Mouse (Mus musculus): ENCODE data around the gene Wfdc16. TPM values are rescaled to one million over a fixed set of nuclear protein-coding genes. Genes with fewer than 3 reads are reported as not detected.

The Wfdc16 gene
- not detected in 2 replicates for polyA plus RNA-seq (2011; ENCODE audit: insufficient read length, low read depth, missing spikeins)

GRCm38 (mm10) chr2:164638696-164639095 lies at the start of gene Wfdc16:
Wfdc16 (minus strand) TSS chr2:164638796.
- no peak within 1 kb of the TSS for H3K4me3 ChIP-seq (ENCODE audit: insufficient read depth, low read length)
- no peaks in the 10 kb centered on the region for H3K4me1 ChIP-seq (ENCODE audit: control insufficient read depth, insufficient read depth, low read length)
- no peak within 1 kb of the TSS for H3K27ac ChIP-seq (ENCODE audit: insufficient read depth, low read length)
- TF ChIP-seq POLR2A (IDR thresholded peaks at IDR 0.05; ENCODE audit: low read depth, low read length) (no peak), CTCF (IDR thresholded peaks at IDR 0.05; ENCODE audit: borderline replicate concordance, insufficient read depth, low read length) (no peak)

- Histone ChIP-seq H3K27ac (ENCODE audit: insufficient read depth, low read length) (no peak within 1 kb of the TSS), H3K4me3 (ENCODE audit: insufficient read depth, low read length) (no peak within 1 kb of the TSS), H3K4me1 (ENCODE audit: control insufficient read depth, insufficient read depth, low read length) (no peaks in the 10 kb centered on the region)
- TF ChIP-seq CTCF (IDR thresholded peaks at IDR 0.05; ENCODE audit: borderline replicate concordance, insufficient read depth, low read length) (no peak), POLR2A (IDR thresholded peaks at IDR 0.05; ENCODE audit: low read depth, low read length) (no peak)
These were observed 46.2 kb upstream of the Wfdc16 start, which contains the start of gene Wfdc13 for GRCm38 (mm10) chr2:164684807-164685206. Wfdc13 (plus strand) TSS chr2:164685107.

GRCm38 (mm10) chr2:164679906-164680305 lies 41.3 kb upstream of the Wfdc16 start:
- no peak for TF ChIP-seq POLR2A (IDR thresholded peaks at IDR 0.05; ENCODE audit: low read depth, low read length)
- Histone ChIP-seq H3K27ac (ENCODE audit: insufficient read depth, low read length) (no peak overlapping the region), H3K4me3 (ENCODE audit: insufficient read depth, low read length) (no peak overlapping the region), H3K4me1 (ENCODE audit: control insufficient read depth, insufficient read depth, low read length) (no peaks in the 10 kb centered on the region)

GRCm38 (mm10) chr2:164678848-164679625 lies 40.4 kb upstream of the Wfdc16 start:
- H3K27ac ChIP-seq (ENCODE audit: insufficient read depth, low read length) = no peak overlapping the region
- no peaks in the 10 kb centered on the region for H3K4me1 ChIP-seq (ENCODE audit: control insufficient read depth, insufficient read depth, low read length)
- peak; percentile 75 for TF ChIP-seq CTCF (IDR thresholded peaks at IDR 0.05; ENCODE audit: borderline replicate concordance, insufficient read depth, low read length)
- TF ChIP-seq POLR2A (IDR thresholded peaks at IDR 0.05; ENCODE audit: low read depth, low read length) = no peak
- H3K4me3 ChIP-seq (ENCODE audit: insufficient read depth, low read length) = no peak overlapping the region

GRCm38 (mm10) chr2:164676916-164677685 lies 38.5 kb upstream of the Wfdc16 start:
- no peaks in the 10 kb centered on the region for H3K4me1 ChIP-seq (ENCODE audit: control insufficient read depth, insufficient read depth, low read length)
- no peak overlapping the region for H3K4me3 ChIP-seq (ENCODE audit: insufficient read depth, low read length)
- TF ChIP-seq CTCF (IDR thresholded peaks at IDR 0.05; ENCODE audit: borderline replicate concordance, insufficient read depth, low read length) (no peak), POLR2A (IDR thresholded peaks at IDR 0.05; ENCODE audit: low read depth, low read length) (no peak)
- no peak overlapping the region for H3K27ac ChIP-seq (ENCODE audit: insufficient read depth, low read length)

- TF ChIP-seq POLR2A (IDR thresholded peaks at IDR 0.05; ENCODE audit: low read depth, low read length) (no peak), CTCF (IDR thresholded peaks at IDR 0.05; ENCODE audit: borderline replicate concordance, insufficient read depth, low read length) (no peak)
- H3K4me3 ChIP-seq (ENCODE audit: insufficient read depth, low read length) = no peak overlapping the region
- no peak overlapping the region for H3K27ac ChIP-seq (ENCODE audit: insufficient read depth, low read length)
These were observed 37.5 kb upstream of the Wfdc16 start for GRCm38 (mm10) chr2:164676103-164676502.

GRCm38 (mm10) chr2:164673987-164674386 lies 35.4 kb upstream of the Wfdc16 start, which contains the start of gene Wfdc11:
Wfdc11 (minus strand) TSS chr2:164674087.
- Histone ChIP-seq H3K4me1 (ENCODE audit: control insufficient read depth, insufficient read depth, low read length) (no peaks in the 10 kb centered on the region), H3K27ac (ENCODE audit: insufficient read depth, low read length) (no peak within 1 kb of the TSS), H3K4me3 (ENCODE audit: insufficient read depth, low read length) (no peak within 1 kb of the TSS)
- TF ChIP-seq POLR2A (IDR thresholded peaks at IDR 0.05; ENCODE audit: low read depth, low read length) (no peak), CTCF (IDR thresholded peaks at IDR 0.05; ENCODE audit: borderline replicate concordance, insufficient read depth, low read length) (no peak)

More at GRCm38 (mm10) chr2:164676103-164676502, 37.5 kb upstream of the Wfdc16 start:
- H3K4me1 ChIP-seq (ENCODE audit: control insufficient read depth, insufficient read depth, low read length) = no peaks in the 10 kb centered on the region

- Histone ChIP-seq H3K27ac (ENCODE audit: insufficient read depth, low read length) (no peak overlapping the region), H3K4me1 (ENCODE audit: control insufficient read depth, insufficient read depth, low read length) (no peaks in the 10 kb centered on the region), H3K4me3 (ENCODE audit: insufficient read depth, low read length) (no peak overlapping the region)
- TF ChIP-seq POLR2A (IDR thresholded peaks at IDR 0.05; ENCODE audit: low read depth, low read length) (no peak), CTCF (IDR thresholded peaks at IDR 0.05; ENCODE audit: borderline replicate concordance, insufficient read depth, low read length) (no peak)
These were observed 32.3 kb upstream of the Wfdc16 start for GRCm38 (mm10) chr2:164670938-164671337.

- no peaks in the 10 kb centered on the region for H3K4me1 ChIP-seq (ENCODE audit: control insufficient read depth, insufficient read depth, low read length)
- TF ChIP-seq POLR2A (IDR thresholded peaks at IDR 0.05; ENCODE audit: low read depth, low read length) (no peak), CTCF (IDR thresholded peaks at IDR 0.05; ENCODE audit: borderline replicate concordance, insufficient read depth, low read length) (no peak)
- no peak overlapping the region for H3K27ac ChIP-seq (ENCODE audit: insufficient read depth, low read length)
- H3K4me3 ChIP-seq (ENCODE audit: insufficient read depth, low read length) = no peak overlapping the region
These were observed 31.7 kb upstream of the Wfdc16 start for GRCm38 (mm10) chr2:164670261-164670660.

GRCm38 (mm10) chr2:164664851-164665250 lies 26.3 kb upstream of the Wfdc16 start:
- TF ChIP-seq POLR2A (IDR thresholded peaks at IDR 0.05; ENCODE audit: low read depth, low read length) = no peak
- no peak for TF ChIP-seq CTCF (IDR thresholded peaks at IDR 0.05; ENCODE audit: borderline replicate concordance, insufficient read depth, low read length)
- Histone ChIP-seq H3K4me3 (ENCODE audit: insufficient read depth, low read length) (no peak overlapping the region), H3K27ac (ENCODE audit: insufficient read depth, low read length) (no peak overlapping the region), H3K4me1 (ENCODE audit: control insufficient read depth, insufficient read depth, low read length) (no peaks in the 10 kb centered on the region)

All from embryonic fibroblast, embryonic 13.5 days (primary cell).